Mouse (Mus musculus): ENCODE measurements at regions not wholly inside any gene's neighbourhood (a gene's known extent, or its start where the extent isn't known, plus 50 kb on each side); places are given as distances from the start of the nearest gene placed in this dataset.

DNA sequence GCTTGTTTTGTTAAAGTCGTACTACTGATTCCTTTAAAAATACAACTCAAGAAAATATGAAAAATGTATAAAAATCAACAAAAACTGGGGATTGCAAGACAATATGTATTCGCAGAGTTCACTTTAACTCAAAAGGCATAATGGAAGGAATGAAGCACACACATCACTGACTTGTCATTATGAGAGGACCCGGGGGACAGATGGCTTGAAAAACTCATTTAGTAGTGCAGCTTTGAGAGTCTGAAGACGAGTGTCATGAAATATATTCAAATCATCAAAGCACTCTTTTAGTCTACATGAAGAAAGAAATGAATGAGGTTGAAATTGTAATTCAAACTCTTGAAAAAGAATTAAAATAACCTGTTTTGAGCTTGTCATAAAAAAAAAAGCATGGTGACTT, 931.3 kb upstream of the Alcam start:
- TF ChIP-seq CTCF (IDR thresholded peaks at IDR 0.05; ENCODE audit: borderline replicate concordance, control insufficient read depth, extremely low read depth, insufficient read depth, low read length, poor library complexity): no peak
- no peak for TF ChIP-seq POLR2A (IDR thresholded peaks at IDR 0.05; ENCODE audit: control insufficient read depth, extremely low read depth, insufficient read depth, low read length, poor library complexity)
